Mouse (Mus musculus) c-Kit-positive CD71-positive TER-119-negative erythroid progenitor cells, embryonic 14.5 days (primary cell): ENCODE measurements around the gene Wdr1.
"Not testable (repeated sequence)": the region's sequence is repeated elsewhere in the genome, so short reads cannot be mapped to it uniquely, and the experiment has no call there.

Experiments
- DNase-seq: peaks from one replicate; pipeline ENCODE4 v3.0.0-alpha.2; 2013; ENCODE audit warnings: low read depth

The Wdr1 gene

GRCm38 (mm10) chr5:38563121-38563520, at the start of gene Wdr1:
TSS of gene Wdr1 (minus strand) at chr5:38563221.
- DNase-seq: no peak

- no peak for DNase-seq
Measured at GRCm38 (mm10) chr5:38611118-38611517, 48.1 kb upstream of the Wdr1 start.

DNA sequence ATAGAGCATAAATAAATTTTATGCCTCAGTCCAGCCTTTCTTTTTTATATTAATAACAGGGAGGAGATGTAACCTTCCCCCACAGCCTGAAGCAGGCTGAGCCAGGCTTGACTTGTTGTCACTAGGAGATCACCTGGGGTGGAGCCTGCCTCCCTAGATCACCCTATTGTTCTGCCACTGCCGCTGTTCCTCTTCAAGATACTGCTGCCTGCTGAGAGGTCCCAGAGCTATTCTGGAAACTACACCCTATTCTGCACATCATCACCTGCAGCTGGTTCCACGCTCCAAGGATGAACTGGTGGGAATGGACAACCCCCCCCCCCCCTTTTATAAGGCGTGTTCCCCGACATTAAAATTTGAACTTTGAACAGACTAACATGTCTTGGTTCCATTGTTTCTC, 45.2 kb upstream of the Wdr1 start:
- not testable (repeated sequence) for DNase-seq

- no peak for DNase-seq
Measured at GRCm38 (mm10) chr5:38598647-38599304, 35.8 kb upstream of the Wdr1 start.

GRCm38 (mm10) chr5:38588924-38589323, 25.9 kb upstream of the Wdr1 start:
- no peak for DNase-seq

GRCm38 (mm10) chr5:38585450-38585849, 22.4 kb upstream of the Wdr1 start:
- DNase-seq: no peak

DNA sequence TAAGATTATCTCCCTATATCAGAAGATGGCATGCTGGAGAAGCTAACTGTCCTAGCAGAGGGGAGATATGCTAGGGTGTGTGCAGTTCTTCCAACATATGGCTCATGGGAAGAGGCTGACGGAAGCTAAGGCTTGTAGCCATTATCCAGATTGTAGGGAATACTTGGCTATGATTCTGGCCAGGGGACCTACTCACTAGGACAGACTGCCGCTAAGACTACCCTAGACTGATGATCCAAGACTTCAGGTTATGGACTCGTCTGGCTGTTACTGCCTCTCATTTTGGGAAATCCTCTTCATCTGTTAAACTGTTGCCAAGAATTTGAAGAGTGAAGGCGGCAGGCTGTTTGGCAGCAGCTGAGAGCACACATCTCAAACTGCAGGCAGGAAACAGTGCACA, 20.0 kb upstream of the Wdr1 start:
- no peak for DNase-seq

- peak; percentile 23 for DNase-seq
Measured at GRCm38 (mm10) chr5:38580703-38581102, 17.7 kb upstream of the Wdr1 start.

- DNase-seq: no peak
Measured at GRCm38 (mm10) chr5:38570876-38571275, 7.9 kb upstream of the Wdr1 start.

GRCm38 (mm10) chr5:38568652-38569051, 5.6 kb upstream of the Wdr1 start:
- DNase-seq: no peak

DNA sequence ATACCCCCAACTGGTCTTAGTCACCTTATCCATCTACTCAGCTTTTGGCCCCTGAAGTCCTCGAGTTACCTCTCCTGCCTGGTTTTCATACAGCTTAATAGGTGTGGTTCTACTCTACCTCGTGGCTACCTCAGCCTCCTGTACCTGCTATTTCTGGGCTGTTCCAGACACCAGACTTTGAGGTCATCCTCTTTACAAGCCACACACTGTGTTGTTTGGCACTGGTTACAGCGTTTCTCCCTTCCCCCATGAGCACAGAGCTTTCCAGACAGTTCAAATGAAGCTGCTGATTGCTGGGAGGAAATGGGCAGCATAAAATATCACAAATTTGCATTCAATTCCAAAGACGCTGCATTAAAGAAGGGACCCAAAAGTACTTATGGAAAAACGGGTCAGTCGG, 1.8 kb upstream of the Wdr1 start:
- DNase-seq: no peak

GRCm38 (mm10) chr5:38561426-38562024, 1.5 kb downstream of the Wdr1 start:
- DNase-seq: peak; percentile 90

DNA sequence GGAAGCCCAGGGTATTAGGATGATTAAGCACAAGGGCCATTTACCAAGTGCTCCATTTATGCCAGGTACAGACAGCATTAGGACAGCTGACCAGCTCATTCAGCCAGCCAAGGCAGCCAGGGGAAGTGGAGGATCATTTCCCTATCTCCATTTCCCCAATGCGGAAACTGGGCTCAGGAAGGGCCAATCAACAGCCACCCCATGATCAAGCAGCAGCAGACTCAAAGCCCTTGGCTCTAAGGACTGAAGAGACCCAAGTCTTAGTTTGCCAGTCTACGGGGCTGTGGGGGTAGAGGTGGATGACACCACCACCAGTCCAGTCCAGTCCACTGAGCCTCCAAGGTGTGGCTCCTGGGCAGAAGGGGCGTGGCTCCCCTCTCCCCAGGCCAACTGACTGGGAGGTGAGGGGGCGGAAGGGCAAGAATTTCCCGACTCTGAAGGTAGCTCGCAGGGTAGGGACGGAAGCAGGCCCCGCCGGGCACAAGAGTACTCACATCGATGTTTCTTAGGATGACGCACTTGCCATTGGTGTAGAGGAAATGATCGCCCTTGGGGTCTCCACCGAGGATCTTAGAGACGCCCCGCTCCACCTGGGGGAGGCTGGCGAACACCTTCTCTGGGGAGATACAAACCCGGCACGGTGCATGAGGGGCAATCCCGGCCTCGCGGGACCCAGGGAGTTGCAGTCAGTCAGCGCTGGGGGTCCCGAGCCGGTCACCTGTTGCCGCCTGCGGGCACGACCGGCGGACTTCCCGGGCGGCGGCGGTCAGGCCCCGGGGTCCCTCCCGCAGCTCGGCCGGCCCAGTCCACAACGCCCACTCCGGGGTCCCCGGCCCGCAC, 2.2 kb downstream of the Wdr1 start:
- peak; percentile 31 for DNase-seq

GRCm38 (mm10) chr5:38558831-38559230, 4.2 kb downstream of the Wdr1 start:
- DNase-seq: no peak

GRCm38 (mm10) chr5:38557811-38558210, 5.2 kb downstream of the Wdr1 start:
- DNase-seq: no peak

DNA sequence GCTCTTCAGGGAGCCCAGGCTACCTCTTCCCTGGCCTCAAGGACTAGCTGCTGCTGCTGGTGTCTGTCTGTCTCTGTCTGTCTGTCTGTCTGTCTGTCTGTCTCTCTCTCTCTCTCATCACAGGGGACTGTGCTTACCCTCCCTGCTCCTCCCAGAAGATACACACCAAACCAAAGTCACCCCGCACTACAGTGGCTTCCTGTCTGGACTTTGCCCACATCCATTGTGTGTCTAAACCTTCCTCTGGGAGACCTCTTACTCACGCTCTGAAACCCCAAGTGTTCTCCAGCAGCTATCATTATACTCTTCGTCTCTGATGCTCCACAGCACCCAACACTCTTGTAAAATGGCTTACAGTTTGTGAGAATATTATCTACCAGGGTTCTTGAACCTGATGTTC, 6.6 kb downstream of the Wdr1 start:
- no peak for DNase-seq

DNA sequence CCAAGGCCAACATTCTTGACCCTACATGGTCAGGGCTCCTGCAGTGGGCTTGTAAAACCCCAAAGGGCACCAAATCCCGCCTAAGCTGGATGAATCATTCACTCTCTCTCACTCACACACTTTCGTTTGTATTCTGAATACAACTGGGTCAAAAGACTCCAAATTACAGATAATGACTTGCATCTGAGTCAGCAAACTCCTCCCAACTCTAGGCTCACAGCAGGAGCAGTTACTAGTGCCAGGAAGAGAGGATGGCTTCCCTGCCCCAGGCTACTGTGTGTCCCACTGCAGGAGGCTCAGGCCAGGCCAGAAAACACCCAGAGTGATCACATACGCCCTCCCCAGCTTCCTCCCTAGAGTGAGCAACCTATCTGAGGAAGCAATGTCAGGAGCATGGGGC, 9.1 kb downstream of the Wdr1 start:
- no peak for DNase-seq

DNA sequence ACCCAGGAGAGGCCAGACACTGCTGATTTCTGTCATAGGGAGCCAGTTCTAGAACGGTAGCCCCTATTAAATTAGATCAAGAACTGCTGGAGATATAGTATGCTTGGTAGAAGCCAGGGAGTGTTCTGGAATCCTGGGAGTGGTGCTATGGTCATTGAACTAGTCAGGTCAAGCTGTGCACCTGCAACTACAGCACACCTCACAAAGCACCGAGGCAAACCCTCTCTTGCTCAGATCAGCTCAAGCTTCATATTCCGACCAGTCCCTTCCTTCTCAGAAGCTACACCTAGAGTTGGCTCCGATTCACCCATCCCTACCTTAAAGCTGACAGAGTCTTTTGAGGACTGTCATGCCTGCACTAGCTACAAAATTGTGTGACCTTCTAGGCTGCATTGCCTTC, 9.5 kb downstream of the Wdr1 start:
- DNase-seq: no peak

DNA sequence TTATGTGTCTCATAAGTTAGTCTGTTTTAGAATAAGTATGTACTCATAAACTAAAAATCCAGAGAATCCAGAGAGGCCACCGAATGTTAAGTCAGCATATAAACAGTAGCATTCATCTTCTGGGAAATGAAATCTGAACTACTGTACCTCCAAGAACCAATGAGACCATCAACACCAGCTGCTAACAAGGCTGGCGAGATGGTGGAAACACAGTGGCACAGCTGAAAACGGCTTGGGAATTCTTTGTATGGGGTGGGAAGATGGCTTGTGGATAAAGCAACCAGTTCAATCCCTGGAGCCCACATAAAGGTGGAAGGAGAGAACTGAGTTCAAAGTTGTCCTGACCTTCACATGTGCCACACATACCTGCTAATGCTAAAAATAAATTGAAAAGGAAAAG, 10.4 kb downstream of the Wdr1 start:
- DNase-seq: no peak

- DNase-seq: no peak
Measured at GRCm38 (mm10) chr5:38550221-38550768, 12.7 kb downstream of the Wdr1 start.

- DNase-seq: no peak
Measured at GRCm38 (mm10) chr5:38549461-38549909, 13.5 kb downstream of the Wdr1 start.

- DNase-seq: no peak
Measured at GRCm38 (mm10) chr5:38547375-38547774, 15.6 kb downstream of the Wdr1 start.
